Comparison of ENCODE assay signal across 8 mouse cellular contexts in the genomic region with DNA sequence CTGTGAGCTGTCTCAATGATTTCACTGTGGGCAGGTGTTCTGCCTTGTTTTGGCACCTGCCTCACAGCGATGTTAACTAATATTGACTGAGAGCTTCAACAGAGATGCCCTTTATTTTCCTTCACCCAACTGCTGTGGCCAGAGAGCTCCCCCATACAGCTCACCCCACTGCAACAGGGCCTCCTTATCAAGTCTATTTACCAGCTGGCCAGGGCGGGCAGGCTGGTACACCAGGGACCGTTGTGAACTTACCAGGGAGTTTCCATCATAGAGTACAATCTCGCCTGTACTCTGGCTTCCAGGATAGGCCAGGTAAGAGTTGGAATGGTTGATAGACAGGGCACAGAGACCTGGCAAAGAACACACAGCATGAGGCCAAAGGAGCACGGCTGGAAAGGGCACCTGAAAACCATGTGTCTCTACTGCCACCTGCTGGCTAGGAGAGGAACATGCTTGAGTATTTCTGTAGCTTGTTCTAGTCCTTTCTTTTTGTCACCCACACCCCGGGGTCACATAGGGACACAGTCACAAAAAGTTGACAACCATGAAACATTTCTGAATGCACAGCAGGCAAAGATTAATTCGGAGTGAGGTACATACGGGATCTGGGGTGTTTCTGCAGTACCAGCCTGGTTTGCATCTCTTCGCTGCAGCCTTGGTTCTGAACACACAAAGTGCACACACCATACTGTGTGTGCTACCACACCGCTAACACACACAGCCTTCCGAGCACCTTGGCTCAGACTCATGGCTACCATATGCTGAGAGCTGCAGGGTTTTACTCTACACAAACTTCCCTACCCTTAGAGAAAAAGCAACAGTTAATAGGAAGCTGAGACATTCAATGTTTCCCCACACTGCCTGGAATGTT. TPM values are rescaled to one million over a fixed set of nuclear protein-coding genes. Genes with fewer than 3 reads are reported as not detected.
DNase-seq lines count a peak whose midpoint lies in the region; ATAC-seq and TF ChIP-seq lines count a peak whose summit lies in the region.

No protein-coding gene starts in this region.

- H3K4me1 ChIP-seq in G1E (ENCODE audit: insufficient read depth, low read depth, low read length), result peaks cover 82% of the 10 kb centered on the region
- peaks cover 7% of the 10 kb centered on the region; the same call in 1 of the 2 replicates for H3K4me1 ChIP-seq in forebrain, embryonic 12.5 days

- WGBS in forebrain, embryonic 12.5 days, result 54% methylated on average over 11 of the region's 11 CpGs

- peak; percentile 15; the same call in 1 of the 2 replicates for ATAC-seq in G1E (ENCODE audit: extremely low read depth, insufficient number of reproducible peaks, low FRiP score, poor library complexity, severe bottlenecking)
- peak; percentile 62 for ATAC-seq in forebrain, embryonic 12.5 days (ENCODE audit: low FRiP score)

- peaks cover 41% of the 10 kb centered on the region for H3K36me3 ChIP-seq in G1E (replicated peaks)
- no peaks in the 10 kb centered on the region for H3K36me3 ChIP-seq in forebrain, embryonic 12.5 days (replicated peaks)

- intact Hi-C loops in heart, postnatal 36 days (cut with DNase I), result loop anchor here (1.0 to 5.0 kb wide), 5 partner anchors 36 to 341 kb away; no protein-coding TSS in a partner anchor

- H3K27me3 ChIP-seq in G1E (ENCODE audit: insufficient read depth, low read length), result no peaks in the 10 kb centered on the region
- H3K27me3 ChIP-seq in forebrain, embryonic 12.5 days, result no peaks in the 10 kb centered on the region

- DNase-seq in G1E (ENCODE audit: low spot score), result peak; percentile 41
- DNase-seq in c-Kit-positive CD71-negative TER-119-negative erythroid progenitor cells, embryonic 14.5 days (ENCODE audit: low read depth), result peak; percentile 73
- DNase-seq in heart, postnatal 36 days, result peak; percentile 75 to 76
- peak; percentile 80 to 84 for DNase-seq in layer of hippocampus, postnatal 10 days (ENCODE audit: low spot score in 2 of 2)
- peak; percentile 84 for DNase-seq in lung, postnatal 10 days
- peak; percentile 61 for DNase-seq in ovary, postnatal 14 days (ENCODE audit: low spot score)
- DNase-seq in thymus, postnatal 0 days (ENCODE audit: low spot score), result peak; percentile 83

- H3K9me3 ChIP-seq in G1E (replicated peaks), result no peaks in the 10 kb centered on the region
- H3K9me3 ChIP-seq in forebrain, embryonic 12.5 days, result no peaks in the 10 kb centered on the region

- H3K9ac ChIP-seq in forebrain, embryonic 12.5 days, result no peak overlapping the region

- H3K4me3 ChIP-seq in G1E (ENCODE audit: low read depth, low read length), result no peak overlapping the region; the same call in 1 of the 2 replicates
- H3K4me3 ChIP-seq in forebrain, embryonic 12.5 days (replicated peaks), result no peak overlapping the region

- no peak overlapping the region for H3K4me2 ChIP-seq in forebrain, embryonic 12.5 days

- no peak overlapping the region for H3K27ac ChIP-seq in forebrain, embryonic 12.5 days

- TF ChIP-seq CTCF in G1E (IDR thresholded peaks at IDR 0.05; ENCODE audit: low read depth, low read length), result peak; percentile 93

RNA-seq across cellular contexts. Expression of a gene that starts 26.7 kb away (rescaled TPM):
- 14.0 and 15.0 TPM in 2 replicates for total RNA-seq in G1E (2014; fragmentation: Nextera tagmentation)
- 4.8 and 5.0 TPM in 2 replicates for total RNA-seq in G1E (2017)
- polyA plus RNA-seq in G1E (2012), result 12.6 and 15.4 TPM in 2 replicates
- 12.9 and 13.6 TPM in 2 replicates for polyA plus RNA-seq in forebrain, embryonic 12.5 days (2016; fragmentation: Nextera tagmentation; extraction: Ambion mirVana)
- total RNA-seq in heart, postnatal 36 days (2021), result 100 to 1,000 TPM; 116 TPM
- total RNA-seq in layer of hippocampus, postnatal 10 days (2021), result 10 to 100 TPM; 22.0 to 24.3 TPM
- polyA plus RNA-seq in thymus, postnatal 0 days (2015; fragmentation: Nextera tagmentation; extraction: Ambion mirVana), result 12.3 and 14.4 TPM in 2 replicates

Comparison
In these comparisons a context has a peak if more than half of its experiments do, and no peak if none do; other contexts are left out.
1. RNA of a gene that starts 26.7 kb away (total RNA-seq): 116 TPM in heart, postnatal 36 days; 22.0 to 24.3 TPM in layer of hippocampus, postnatal 10 days and 4.8 to 15.0 TPM in G1E; every median in the first group is over 4 times any median in the second.
2. Peak in every context shown above with its lines, with median percentiles within 50 percentile points of each other: DNase-seq.